Mouse (Mus musculus): ENCODE data around the gene Hnrnpu.

Hnrnpu gene

GRCm38 (mm10) chr1:178340213-178340612, 2.6 kb upstream of the Hnrnpu start:
- DNase-seq = no peak

GRCm38 (mm10) chr1:178338318-178338641, 683 bp upstream of the Hnrnpu start:
- peak; percentile 37 to 56 for DNase-seq

GRCm38 (mm10) chr1:178336777-178337481, 668 bp downstream of the Hnrnpu start:
- peak in 1 of 2 experiments; percentile 64 for DNase-seq

- peak; percentile 98 for DNase-seq
These were observed 1.3 kb downstream of the Hnrnpu start for GRCm38 (mm10) chr1:178336289-178336775.

- DNase-seq = peak; percentile 21 to 45
These were observed 1.7 kb downstream of the Hnrnpu start for GRCm38 (mm10) chr1:178335860-178336261.

GRCm38 (mm10) chr1:178329946-178330345, 7.7 kb downstream of the Hnrnpu start:
- no peak for DNase-seq

- DNase-seq = no peak
These were observed 8.6 kb downstream of the Hnrnpu start for GRCm38 (mm10) chr1:178329017-178329416.

GRCm38 (mm10) chr1:178326950-178327349, 10.6 kb downstream of the Hnrnpu start:
- no peak for DNase-seq

- no peak for DNase-seq
These were observed 11.2 kb downstream of the Hnrnpu start for GRCm38 (mm10) chr1:178326357-178326756.

GRCm38 (mm10) chr1:178324568-178324967, 13.0 kb downstream of the Hnrnpu start:
- no peak for DNase-seq

GRCm38 (mm10) chr1:178323235-178323634, 14.4 kb downstream of the Hnrnpu start:
- DNase-seq = no peak

GRCm38 (mm10) chr1:178321730-178322357, 15.8 kb downstream of the Hnrnpu start:
- DNase-seq = no peak

- no peak for DNase-seq
These were observed 16.6 kb downstream of the Hnrnpu start for GRCm38 (mm10) chr1:178320723-178321590.

GRCm38 (mm10) chr1:178320038-178320722, 17.4 kb downstream of the Hnrnpu start:
- DNase-seq = peak in 1 of 2 experiments; percentile 35

- peak; percentile 50 to 70 for DNase-seq
These were observed 18.1 kb downstream of the Hnrnpu start for GRCm38 (mm10) chr1:178319295-178320037.

- DNase-seq = peak; percentile 98 to 99
These were observed 19.0 kb downstream of the Hnrnpu start, which contains the start of gene Cox20 for GRCm38 (mm10) chr1:178318389-178319184. TSS of gene Cox20 (plus strand) at chr1:178319130.

- no peak for DNase-seq
These were observed 19.6 kb downstream of the Hnrnpu start for GRCm38 (mm10) chr1:178318002-178318388.

GRCm38 (mm10) chr1:178317275-178318001, 20.2 kb downstream of the Hnrnpu start:
- no peak for DNase-seq

GRCm38 (mm10) chr1:178314236-178314635, 23.4 kb downstream of the Hnrnpu start:
- peak in 1 of 2 experiments; percentile 36 for DNase-seq

- no peak for DNase-seq
These were observed 24.5 kb downstream of the Hnrnpu start for GRCm38 (mm10) chr1:178313039-178313597.
